Mouse (Mus musculus) midbrain, embryonic 10.5 days (tissue): ENCODE results near the gene Csnk1g1. TPM values are rescaled to one million over a fixed set of nuclear protein-coding genes. Genes with fewer than 3 reads are reported as not detected.

ENCODE experiments used
- DNase-seq: peaks from one replicate; pipeline ENCODE4 v3.0.0-alpha.2; 2017; ENCODE audit warnings: low spot score
- H3K27ac ChIP-seq: fragments of 300-500 bp; sonication (generic); replicated peaks from 2 replicates; pipeline ENCODE4 v1.5.1; 2016; ENCODE audit warnings: mild to moderate bottlenecking
- H3K27me3 ChIP-seq: fragments of 300-500 bp; sonication (generic); 2 replicates; pipeline ENCODE4 v1.6.1; 2016; ENCODE audit warnings: low read depth, mild to moderate bottlenecking; ENCODE audit not compliant: poor library complexity, severe bottlenecking
- H3K36me3 ChIP-seq: fragments of 300-500 bp; sonication (generic); 2 replicates; pipeline ENCODE4 v1.6.1; 2016; ENCODE audit warnings: mild to moderate bottlenecking, moderate library complexity
- H3K4me1 ChIP-seq: fragments of 300-500 bp; sonication (generic); 2 replicates; pipeline ENCODE4 v1.6.1; 2016
- H3K4me3 ChIP-seq: fragments of 300-500 bp; sonication (generic); 2 replicates; pipeline ENCODE4 v1.5.1; 2016; ENCODE audit warnings: mild to moderate bottlenecking, moderate library complexity
- H3K9me3 ChIP-seq: fragments of 300-500 bp; sonication (generic); replicated peaks from 2 replicates; pipeline ENCODE4 v1.6.1; 2016; ENCODE audit warnings: mild to moderate bottlenecking
- WGBS: fragments of 180-500 bp; shearing (Covaris S2); methylation state at CpG from one replicate; pipeline ENCODE4 v1.1.7; 2016; 5-methylcytosine and 5-hydroxymethylcytosine counted together
- polyA plus RNA-seq: library from polyadenylated mRNA; unstranded; fragments of >200 nt; fragmentation: Nextera tagmentation; extraction: Ambion mirVana; gene quantifications from 2 replicates; pipeline ENCODE4 v1.2.1, GENCODE M21; 2016

Gene Csnk1g1
- polyA plus RNA-seq, 1 experiment from 2014 or later: 16.6 TPM

DNA sequence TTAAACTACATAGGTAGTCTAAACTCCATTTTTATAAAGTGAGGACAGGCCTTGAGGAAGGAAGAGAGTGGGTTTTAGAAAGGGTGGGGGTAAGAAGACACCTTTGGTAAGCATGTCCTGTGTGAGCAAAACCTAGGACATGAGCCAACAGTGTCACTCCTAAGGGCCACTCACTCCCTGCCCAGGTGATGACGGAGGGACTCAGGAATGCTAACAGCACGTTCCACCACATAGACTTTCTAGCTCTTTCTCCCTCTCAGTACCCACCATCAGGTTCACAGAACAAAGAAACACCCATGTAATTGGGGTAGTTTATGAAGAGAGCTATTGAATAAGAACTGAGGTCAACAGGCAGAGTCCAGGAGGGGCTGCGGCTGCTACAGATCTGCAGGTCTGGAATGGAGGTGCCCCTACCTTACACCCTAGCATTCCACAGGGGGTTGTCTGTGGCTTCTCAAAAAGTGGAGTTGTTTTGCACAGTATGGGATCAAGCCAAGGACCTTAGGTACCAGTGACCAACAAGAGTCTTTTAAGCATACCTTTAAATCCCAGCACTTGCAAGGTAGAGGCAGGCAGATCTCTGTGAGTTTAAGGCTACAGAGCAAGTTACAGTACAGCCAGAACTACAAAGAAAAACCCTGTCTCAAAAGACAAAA is 172.2 kb downstream of the Csnk1g1 start:
- no peaks in the 10 kb centered on the region for H3K9me3 ChIP-seq
- 81% methylated on average over 3 of the region's 3 CpGs for WGBS
- peaks cover 6% of the 10 kb centered on the region for H3K36me3 ChIP-seq
- no peak for DNase-seq
- H3K4me1 ChIP-seq: peaks cover 11% of the 10 kb centered on the region
- no peaks in the 10 kb centered on the region for H3K27me3 ChIP-seq
- no peak overlapping the region for H3K4me3 ChIP-seq
- H3K27ac ChIP-seq: no peak overlapping the region

DNA sequence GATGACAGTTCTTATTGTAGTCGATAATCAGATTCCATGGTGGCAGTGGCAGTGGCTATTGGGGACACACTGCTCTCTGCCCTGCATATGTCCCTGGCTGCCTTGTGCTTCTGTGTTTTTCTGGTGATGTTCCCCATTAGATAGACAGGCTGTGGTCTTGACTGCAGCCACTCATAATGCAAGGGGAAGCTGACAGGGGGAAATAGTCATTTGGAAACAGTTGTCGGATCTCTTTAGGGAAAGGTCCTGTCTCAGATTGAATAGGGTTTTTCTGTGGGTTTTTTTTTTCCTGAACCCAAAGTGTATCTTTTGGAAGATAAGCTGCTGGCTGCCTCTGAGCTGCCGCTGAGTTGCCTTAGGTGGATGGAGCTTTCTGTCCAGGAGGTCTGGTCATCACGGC is 173.3 kb downstream of the Csnk1g1 start:
- H3K27me3 ChIP-seq: no peaks in the 10 kb centered on the region
- 89% methylated on average over 4 of the region's 4 CpGs for WGBS

DNA sequence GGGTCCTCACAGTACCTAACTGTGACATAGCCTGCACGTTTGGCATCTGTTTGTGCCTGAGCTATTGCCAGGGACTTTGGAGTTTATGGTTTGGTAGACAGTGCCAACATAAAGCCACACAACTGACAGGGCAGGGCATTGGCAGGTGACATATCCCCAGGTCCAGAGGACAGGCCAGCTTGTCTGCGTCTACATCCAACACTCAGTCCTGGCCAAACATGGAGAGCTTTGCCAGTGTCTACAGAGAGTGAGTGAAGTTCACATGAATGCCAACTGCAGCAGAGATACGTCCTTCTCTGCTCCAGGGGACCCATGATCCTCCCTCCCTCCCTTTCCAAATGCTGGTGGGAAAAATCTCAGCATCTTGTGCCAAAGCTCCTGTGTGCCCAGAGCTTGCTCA is 175.4 kb downstream of the Csnk1g1 start:
- H3K4me1 ChIP-seq: peaks cover 3% of the 10 kb centered on the region; the same call in 1 of the 2 replicates
- no peak overlapping the region for H3K27ac ChIP-seq
- peaks cover 38% of the 10 kb centered on the region for H3K36me3 ChIP-seq
- WGBS: 92% methylated on average over 3 of the region's 3 CpGs
- H3K27me3 ChIP-seq: no peaks in the 10 kb centered on the region
- DNase-seq: no peak
- H3K4me3 ChIP-seq: no peak overlapping the region
- H3K9me3 ChIP-seq: no peaks in the 10 kb centered on the region

More for the DNA sequence above, 173.3 kb downstream of the Csnk1g1 start:
- Histone ChIP-seq H3K27ac (no peak overlapping the region), H3K4me1 (peaks cover 11% of the 10 kb centered on the region), H3K36me3 (peaks cover 17% of the 10 kb centered on the region), H3K4me3 (no peak overlapping the region), H3K9me3 (no peaks in the 10 kb centered on the region)
- DNase-seq: no peak

DNA sequence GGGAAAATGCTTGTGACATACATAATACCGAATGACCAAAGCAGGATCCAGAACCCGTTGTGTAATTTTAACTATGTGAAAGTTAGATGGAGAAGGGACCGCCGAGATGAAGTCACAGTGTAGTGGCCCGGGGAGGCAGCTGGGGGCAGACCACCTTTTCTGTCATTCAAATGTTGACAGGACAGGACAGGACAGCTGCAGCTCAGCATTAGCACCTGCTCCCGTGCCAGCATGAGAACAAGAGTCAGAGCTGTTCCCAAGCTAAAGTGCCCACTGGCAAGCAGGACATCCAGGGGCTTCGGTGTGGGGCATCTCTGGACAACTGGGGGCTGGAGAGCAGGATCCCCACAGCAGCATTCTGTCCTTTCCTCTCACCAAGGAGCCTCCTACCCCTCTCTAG is 178.3 kb downstream of the Csnk1g1 start:
- H3K4me1 ChIP-seq: peaks cover 3% of the 10 kb centered on the region; the same call in 1 of the 2 replicates
- 95% methylated on average over 7 of the region's 7 CpGs for WGBS
- DNase-seq: no peak
- H3K27me3 ChIP-seq: no peaks in the 10 kb centered on the region
- H3K9me3 ChIP-seq: no peaks in the 10 kb centered on the region
- peaks cover 67% of the 10 kb centered on the region for H3K36me3 ChIP-seq
- no peak overlapping the region for H3K27ac ChIP-seq
- no peak overlapping the region for H3K4me3 ChIP-seq

DNA sequence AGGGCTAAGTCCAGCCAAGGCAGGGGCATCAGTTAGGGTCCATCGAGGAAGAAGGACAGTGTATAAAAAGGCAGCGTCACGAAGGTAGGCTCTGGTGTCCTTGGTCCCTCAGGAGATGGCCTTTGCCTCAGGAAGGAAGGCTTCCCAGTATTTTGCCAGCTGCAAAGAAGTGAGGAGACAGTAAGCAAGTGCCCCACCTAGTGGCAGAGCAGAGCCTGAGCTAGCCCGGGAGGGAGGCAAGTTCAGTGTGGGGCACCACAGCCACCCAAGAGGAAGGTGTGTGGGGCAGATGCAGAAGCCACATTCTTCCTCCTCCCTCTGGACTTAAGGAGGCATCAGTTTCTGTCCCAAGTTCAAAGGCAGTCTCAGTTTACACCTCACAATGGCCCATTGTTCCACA is 179.7 kb downstream of the Csnk1g1 start:
- H3K27ac ChIP-seq: no peak overlapping the region
- WGBS: 60% methylated on average over 4 of the region's 4 CpGs

DNA sequence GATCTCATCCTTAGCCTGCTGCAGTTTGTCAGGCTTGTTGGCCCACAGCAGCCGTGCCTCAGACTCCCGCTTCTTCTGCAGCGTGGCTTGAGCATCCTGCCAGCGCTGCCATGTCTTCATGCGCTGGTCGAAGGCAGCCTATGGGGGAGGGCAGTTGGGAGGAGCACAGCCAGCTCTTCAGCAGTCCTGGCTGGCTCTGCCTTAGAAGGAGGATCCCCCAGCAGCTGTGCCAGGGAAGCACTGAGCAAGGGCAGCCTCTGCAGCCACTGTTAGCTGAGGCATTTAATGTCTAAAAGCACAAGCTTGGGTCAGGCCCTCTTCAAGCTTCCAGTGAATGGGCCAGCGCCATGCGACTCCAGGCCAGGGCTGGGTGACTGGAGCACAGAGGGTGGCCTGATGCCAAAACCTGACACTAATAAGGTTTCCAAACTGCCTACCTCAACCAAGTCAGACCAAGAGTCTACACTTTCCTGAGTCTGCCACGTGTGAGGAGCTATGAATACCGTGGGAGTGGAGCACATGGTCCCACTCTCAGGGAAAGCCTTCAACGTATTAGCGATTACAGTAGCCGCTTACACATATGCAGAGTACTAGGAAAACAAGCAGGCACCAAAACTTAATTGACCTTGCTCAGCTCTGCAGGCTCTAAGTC is 182.0 kb downstream of the Csnk1g1 start:
- Histone ChIP-seq H3K36me3 (peaks cover 99% of the 10 kb centered on the region), H3K27ac (no peak overlapping the region), H3K4me3 (no peak overlapping the region), H3K9me3 (no peaks in the 10 kb centered on the region), H3K27me3 (no peaks in the 10 kb centered on the region), H3K4me1 (no peaks in the 10 kb centered on the region)
- no peak for DNase-seq
- WGBS: 93% methylated on average over 13 of the region's 13 CpGs

More for the DNA sequence above, 179.7 kb downstream of the Csnk1g1 start:
- Histone ChIP-seq H3K4me3 (no peak overlapping the region), H3K27me3 (no peaks in the 10 kb centered on the region), H3K4me1 (peaks cover 3% of the 10 kb centered on the region; the same call in 1 of the 2 replicates), H3K9me3 (no peaks in the 10 kb centered on the region), H3K36me3 (peaks cover 80% of the 10 kb centered on the region)
- peak; percentile 50 for DNase-seq

DNA sequence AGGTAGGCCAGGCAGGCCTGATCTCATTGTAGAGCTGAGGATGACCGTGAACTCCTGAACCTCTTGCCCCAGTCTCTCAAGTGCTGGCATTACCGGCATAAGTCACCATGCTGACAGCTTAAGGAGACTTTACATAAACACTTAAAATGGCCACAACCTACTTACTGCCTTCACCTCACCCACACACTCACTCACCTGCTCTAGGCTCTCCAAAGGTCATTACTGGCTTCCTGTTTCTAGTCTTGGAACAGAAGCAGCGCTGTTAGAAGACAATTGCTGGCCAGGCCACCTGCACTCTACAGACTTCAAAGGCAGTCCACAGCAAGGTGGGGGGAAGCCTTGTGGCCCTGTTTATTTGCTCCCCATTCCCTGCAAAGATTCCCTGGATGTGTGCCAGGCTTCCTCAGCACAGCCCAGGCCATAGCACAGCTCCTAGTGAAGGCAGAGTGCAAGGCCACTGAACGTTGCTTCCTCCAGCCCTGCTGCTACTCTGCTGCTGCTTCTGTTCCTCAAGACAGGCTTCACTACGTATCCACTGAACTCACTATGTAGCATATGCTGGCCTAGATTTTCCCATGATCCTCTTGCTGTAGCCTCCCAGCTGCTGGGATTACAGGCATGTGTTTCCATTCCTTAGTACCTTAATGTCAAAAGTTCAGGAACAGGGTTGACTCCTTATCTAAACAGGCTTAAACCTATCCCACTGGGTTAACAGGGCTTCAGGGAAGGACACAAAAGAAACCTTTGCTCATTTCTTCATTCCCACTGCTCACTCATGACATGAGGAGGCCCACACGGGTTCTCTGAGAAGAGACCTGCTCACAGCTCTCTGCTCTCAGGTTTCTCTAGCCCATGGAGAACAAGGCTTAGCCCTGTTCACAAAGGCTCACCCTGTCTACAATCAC is 182.9 kb downstream of the Csnk1g1 start:
- no peak for DNase-seq
- WGBS: 85% methylated on average over 6 of the region's 6 CpGs
- Histone ChIP-seq H3K27me3 (no peaks in the 10 kb centered on the region), H3K4me1 (no peaks in the 10 kb centered on the region), H3K27ac (no peak overlapping the region), H3K36me3 (peaks cover 99% of the 10 kb centered on the region), H3K9me3 (no peaks in the 10 kb centered on the region), H3K4me3 (no peak overlapping the region)

DNA sequence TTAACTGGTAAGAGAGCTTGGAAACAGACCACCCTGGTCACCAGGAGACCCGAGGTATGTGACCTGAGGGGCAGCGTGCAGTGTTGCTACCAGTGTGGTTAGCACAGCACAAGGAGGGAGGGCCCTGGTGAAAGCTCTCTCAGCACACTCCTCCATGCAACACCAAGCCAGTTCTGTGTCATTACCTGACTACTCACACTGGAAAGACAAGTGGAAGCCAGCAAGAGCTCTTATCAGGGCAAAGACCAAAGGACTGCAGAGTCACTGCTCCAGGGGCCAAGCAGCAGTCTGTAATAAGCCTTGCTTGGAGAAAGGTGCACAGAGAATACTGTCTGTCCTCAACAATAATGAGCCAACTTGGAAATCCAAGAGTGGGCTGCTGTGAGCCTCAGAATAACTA is 183.9 kb downstream of the Csnk1g1 start:
- H3K27ac ChIP-seq: no peak overlapping the region
- no peak for DNase-seq
- peaks cover 99% of the 10 kb centered on the region for H3K36me3 ChIP-seq

More for the DNA sequence above, 183.9 kb downstream of the Csnk1g1 start:
- Histone ChIP-seq H3K9me3 (no peaks in the 10 kb centered on the region), H3K27me3 (no peaks in the 10 kb centered on the region), H3K4me3 (no peak overlapping the region), H3K4me1 (no peaks in the 10 kb centered on the region)
- WGBS: 85% methylated on average over 2 of the region's 2 CpGs

Other genes with a start within 250 kb of the Csnk1g1 start
- gene Oaz2, start 240.9 kb upstream of the Csnk1g1 start, polyA plus RNA-seq: 234 and 269 TPM in 2 replicates
- gene Zfp609, start 81.4 kb upstream of the Csnk1g1 start, polyA plus RNA-seq: 6.4 and 7.3 TPM in 2 replicates
- 258 and 306 TPM in 2 replicates for gene Pclaf, start 18.7 kb upstream of the Csnk1g1 start, polyA plus RNA-seq
- 32.0 and 32.2 TPM in 2 replicates for gene Trip4, start 130 bp upstream of the Csnk1g1 start, polyA plus RNA-seq
- gene Ppib, start 151.3 kb downstream of the Csnk1g1 start, polyA plus RNA-seq: 473 and 501 TPM in 2 replicates
- gene Snx22, start 160.8 kb downstream of the Csnk1g1 start, polyA plus RNA-seq: 2.7 and 3.7 TPM in 2 replicates
- gene Snx1, start 217.7 kb downstream of the Csnk1g1 start, polyA plus RNA-seq: 138 and 142 TPM in 2 replicates
- gene Ciao2a, start 217.7 kb downstream of the Csnk1g1 start, polyA plus RNA-seq: 150 and 156 TPM in 2 replicates
- 6.3 TPM in 2 replicates for gene Dapk2, start 249.3 kb downstream of the Csnk1g1 start, polyA plus RNA-seq